ENCODE assay signal across 8 mouse cellular contexts in genomic region chr11:97883918-97884600, GRCm38 (mm10). TPM values are rescaled to one million over a fixed set of nuclear protein-coding genes. Genes with fewer than 3 reads are reported as not detected.
A peak's percentile ranks its signal among the peaks of the same experiment; 100 is the strongest.
DNase-seq lines count a peak whose midpoint lies in the region; ATAC-seq and TF ChIP-seq lines count a peak whose summit lies in the region.

Gene Fbxo47, minus strand, starts transcription at chr11:97884154.

- peak; percentile 86 for ATAC-seq in activated CD4-positive, CD25-positive, alpha-beta regulatory T cell, adult 4 months

- peak; percentile 32; the same call in 1 of the 2 replicates for TF ChIP-seq CTCF in cortical plate, adult 2 months (IDR thresholded peaks at IDR 0.05; ENCODE audit: extremely low read depth, insufficient read depth, low read length)

- H3K4me3 ChIP-seq in cortical plate, adult 2 months (ENCODE audit: insufficient read depth, low read length): peak within 1 kb of the TSS; percentile 40
- H3K4me3 ChIP-seq in megakaryocyte, embryonic 14.5 days (replicated peaks): peak within 1 kb of the TSS; percentile 92

- H3K36me3 ChIP-seq in megakaryocyte, embryonic 14.5 days (replicated peaks; ENCODE audit: low read length): peaks cover 4% of the 10 kb centered on the region

- H3K27me3 ChIP-seq in megakaryocyte, embryonic 14.5 days (replicated peaks): no peaks in the 10 kb centered on the region

- no peak; the same call in 1 of the 2 replicates for TF ChIP-seq POLR2A in cortical plate, adult 2 months (IDR thresholded peaks at IDR 0.05; ENCODE audit: extremely low read depth, insufficient read depth, low read length)

- H3K9me3 ChIP-seq in megakaryocyte, embryonic 14.5 days: peaks cover 3% of the 10 kb centered on the region

- 0 out of 2 replicates have a peak within 1 kb of the TSS, but pooled peaks have one; percentile 27 for H3K27ac ChIP-seq in cortical plate, adult 2 months (ENCODE audit: insufficient read depth, low read length)

- H3K4me1 ChIP-seq in cortical plate, adult 2 months (ENCODE audit: control insufficient read depth, insufficient read depth, low read length): no peaks in the 10 kb centered on the region
- peaks cover 23% of the 10 kb centered on the region; the same call in 1 of the 2 replicates for H3K4me1 ChIP-seq in megakaryocyte, embryonic 14.5 days

- DNase-seq in gastrocnemius, adult 8-10 months (ENCODE audit: low spot score in 2 of 2): peak; percentile 94 to 96
- DNase-seq in hindlimb bud, embryonic 11.5 days (ENCODE audit: extremely low spot score, low read depth, low spot score): peak; percentile 95
- DNase-seq in left cerebral cortex, adult 8-10 months (ENCODE audit: low spot score in 2 of 2): peak; percentile 89 to 97
- peak; percentile 97 to 98 for DNase-seq in right cerebral cortex, postnatal 10 days (ENCODE audit: low spot score in 2 of 2)
- peak; percentile 94 for DNase-seq in urinary bladder, postnatal 25 days (ENCODE audit: low spot score)

RNA-seq across cellular contexts. Expression of gene Fbxo47, which starts in this region (rescaled TPM):
- under 1 TPM; 0.29 to 0.74 TPM for polyA plus RNA-seq in activated CD4-positive, CD25-positive, alpha-beta regulatory T cell, adult 4 months (2017; shearing (Covaris generic))
- polyA plus RNA-seq in cortical plate, adult 2 months (2012; rRNA removed): 1.3 and 1.6 TPM in 2 replicates
- under 1 TPM in 3 of 4 experiments, not detected in 1; 0.15 to 0.48 (median 0.46) TPM for total RNA-seq in gastrocnemius, adult 8-10 months (2022)
- total RNA-seq in left cerebral cortex, adult 8-10 months (2022): 1 to 10 TPM; 2.1 to 3.2 (median 2.9) TPM
- polyA plus RNA-seq in megakaryocyte, embryonic 14.5 days (2012; ENCODE audit: insufficient read depth, low replicate concordance): not detected in 2 replicates

Comparison
In these comparisons a context has a peak if more than half of its experiments do, and no peak if none do; other contexts are left out.
1. Peak in every context shown above with its lines: DNase-seq, ATAC-seq, H3K4me3 ChIP-seq and H3K27ac ChIP-seq.
2. Peak in ATAC-seq in activated CD4-positive, CD25-positive, alpha-beta regulatory T cell, adult 4 months; RNA of the gene not detected or under 1 TPM.
3. Peak in DNase-seq in gastrocnemius, adult 8-10 months; RNA of the gene not detected or under 1 TPM.